Mouse (Mus musculus) bone marrow macrophage, adult 2 months (primary cell): ENCODE data around the gene Tesk2.

Source experiments
- CTCF ChIP-seq: IDR thresholded peaks from 2 replicates; pipeline ENCODE4 v1.5.1; 2012; ENCODE audit warnings: low read depth, mild to moderate bottlenecking, low read length, moderate library complexity
- POLR2A ChIP-seq: IDR thresholded peaks from 2 replicates; pipeline ENCODE4 v1.6.1; 2012; ENCODE audit warnings: mild to moderate bottlenecking, low read depth, low read length, borderline replicate concordance

- TF ChIP-seq POLR2A (no peak), CTCF (no peak)
Measured at GRCm38 (mm10) chr4:116727401-116727800, 6.7 kb downstream of the Tesk2 start.
